Mouse (Mus musculus) spleen, postnatal 36 days (tissue): ENCODE results near the gene Glo1.
A peak's percentile ranks its signal among the peaks of the same experiment; 100 is the strongest.

Experiments used
- DNase-seq, 2 experiments: peaks; one replicate each; pipeline ENCODE4 v3.0.0; 2022; ENCODE audit warnings: low spot score in 2 of 2, mixed read lengths in 1 of 2

Glo1 gene

DNA sequence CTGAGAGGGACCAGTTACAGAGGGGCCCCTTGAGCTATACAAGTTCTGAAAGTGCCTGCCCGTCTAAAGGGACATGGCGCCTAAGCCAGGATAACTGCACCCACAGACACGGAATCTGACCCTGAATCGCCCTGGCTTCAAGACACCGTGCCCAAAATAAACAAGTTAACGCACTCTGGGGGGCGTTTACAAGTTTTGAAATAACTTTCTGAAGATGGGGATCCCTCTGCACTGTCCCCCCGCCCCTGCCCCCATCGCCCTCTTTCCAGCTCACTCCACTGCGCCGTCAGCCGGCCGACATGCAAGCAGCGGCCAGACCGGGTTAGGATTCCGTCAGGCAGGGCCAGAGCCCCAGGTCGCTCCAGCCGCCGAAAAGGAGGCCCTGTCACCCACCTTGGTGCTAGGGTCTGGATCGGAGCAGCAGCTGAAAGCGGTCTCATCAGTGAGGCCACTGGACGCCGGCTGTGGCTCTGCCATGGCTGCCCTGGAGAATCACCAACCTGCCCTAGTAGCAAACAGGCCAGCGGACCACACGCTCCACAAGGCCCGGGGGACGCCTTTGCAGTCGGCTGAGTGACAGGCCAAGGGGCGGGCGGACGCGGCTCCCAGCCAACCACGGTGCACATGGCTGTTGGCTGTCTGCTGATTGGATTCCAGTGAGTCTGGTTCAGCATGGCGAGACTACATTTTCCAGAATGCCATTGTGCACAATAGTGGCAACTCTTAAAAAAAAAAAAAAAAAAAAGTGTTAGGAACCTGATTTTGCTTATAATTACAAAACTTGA lies 14.4 kb downstream of the Glo1 start:
- peak; percentile 99 for DNase-seq

DNA sequence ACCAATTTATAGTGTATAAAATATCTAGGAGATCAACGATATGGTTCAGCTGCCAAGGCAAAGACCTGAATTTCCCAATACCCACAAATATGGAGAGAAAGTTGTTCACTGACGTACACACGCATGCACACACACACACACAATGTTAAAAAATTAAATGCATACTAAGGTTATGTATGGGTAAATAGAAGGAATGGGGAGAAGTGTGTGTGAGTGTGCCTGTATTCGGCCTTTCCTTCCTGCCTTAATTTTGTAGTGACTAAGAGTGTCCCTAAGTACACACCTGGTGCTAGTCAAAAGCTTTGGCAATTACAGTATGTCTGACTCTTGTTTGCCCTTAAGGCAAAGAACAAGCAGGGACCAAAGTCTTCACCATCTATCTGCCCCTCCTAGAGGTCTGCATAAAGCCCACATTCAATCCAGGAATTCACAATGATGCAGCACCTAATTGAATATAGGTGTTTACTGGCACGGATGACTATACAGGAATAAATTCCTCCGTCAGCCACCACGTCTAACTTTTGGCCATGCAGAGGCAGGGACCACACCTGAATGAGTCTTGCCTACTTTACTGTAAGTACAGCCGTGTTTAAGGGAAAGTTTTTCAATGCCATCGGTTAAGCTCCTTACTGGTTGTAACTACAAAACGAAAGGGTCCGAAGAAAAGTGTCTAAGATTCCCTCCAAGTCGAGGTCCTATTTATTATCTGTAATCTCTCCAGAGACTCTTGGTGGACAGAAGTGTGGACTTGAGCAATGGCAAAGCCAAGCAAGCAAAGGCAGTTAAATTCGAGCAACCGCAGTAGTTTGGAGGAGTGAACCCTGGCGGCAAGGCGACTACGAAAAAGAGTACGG lies 15.2 kb downstream of the Glo1 start:
- no peak for DNase-seq

DNA sequence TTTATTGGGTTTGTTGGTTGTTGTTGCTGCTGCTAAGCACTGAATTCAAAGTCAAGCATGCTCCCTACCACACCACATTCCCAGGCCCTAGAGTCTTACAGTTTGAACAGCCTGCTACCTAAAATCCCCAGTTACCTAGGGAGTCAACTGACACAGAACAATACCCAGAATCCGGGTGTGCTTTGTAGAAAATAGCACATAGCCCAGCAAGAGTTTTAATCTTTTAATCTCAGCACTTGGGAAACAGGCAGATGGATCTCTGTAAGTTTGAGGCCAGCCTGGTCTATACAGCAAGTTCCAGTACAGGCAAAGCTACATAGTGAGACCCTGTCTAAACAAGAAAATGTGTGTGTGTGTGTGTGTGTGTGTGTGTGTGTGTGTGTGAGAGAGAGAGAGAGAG lies 15.9 kb downstream of the Glo1 start:
- no peak for DNase-seq

DNA sequence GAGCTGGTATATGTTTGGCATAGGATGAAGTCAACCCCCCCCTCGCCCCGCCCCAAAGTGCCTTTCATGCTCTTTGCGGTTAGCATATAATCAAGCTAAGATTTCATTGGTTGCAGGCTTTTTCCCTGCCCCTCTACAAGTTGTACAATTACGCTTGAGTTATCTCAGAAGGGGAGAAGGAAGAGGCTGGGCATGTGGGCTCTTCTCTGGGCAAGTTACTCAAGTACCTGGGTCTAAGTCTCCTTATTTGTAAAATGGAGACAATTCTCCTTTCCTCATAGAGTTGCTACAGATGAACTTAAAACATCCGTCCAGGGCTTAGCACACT lies 16.7 kb downstream of the Glo1 start:
- DNase-seq, result no peak

DNA sequence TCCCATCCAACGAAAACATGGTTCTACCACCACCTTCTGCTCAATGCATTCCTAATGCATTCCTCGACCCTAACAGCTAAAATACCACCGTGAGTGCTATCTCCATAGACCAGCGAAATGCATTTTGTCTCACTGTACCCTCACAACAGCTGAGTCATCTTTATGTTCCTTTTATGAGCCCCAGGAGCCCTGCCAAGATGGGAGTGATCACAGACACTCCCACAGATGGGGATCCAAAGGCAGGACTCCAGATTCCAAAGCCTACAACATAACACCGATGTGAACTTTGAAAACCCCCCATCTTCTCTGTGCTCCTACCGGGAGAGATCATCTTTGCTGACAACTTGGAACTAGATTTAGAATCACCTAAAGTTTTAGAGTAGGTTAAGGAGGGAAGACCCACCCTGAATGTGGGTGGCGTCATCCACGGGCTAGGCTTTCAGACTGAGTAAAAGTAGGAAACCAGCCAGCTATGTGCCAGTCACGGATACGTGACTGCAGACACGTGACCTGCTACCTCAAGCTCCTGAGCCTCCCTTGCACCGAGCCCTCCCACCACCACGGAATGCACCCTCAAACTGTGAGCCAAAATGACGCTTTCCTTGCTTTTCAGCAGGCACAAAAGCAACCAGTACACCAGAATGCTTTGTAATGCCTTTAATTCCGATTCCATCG lies 17.2 kb downstream of the Glo1 start:
- peak; percentile 22 to 49 for DNase-seq

DNA sequence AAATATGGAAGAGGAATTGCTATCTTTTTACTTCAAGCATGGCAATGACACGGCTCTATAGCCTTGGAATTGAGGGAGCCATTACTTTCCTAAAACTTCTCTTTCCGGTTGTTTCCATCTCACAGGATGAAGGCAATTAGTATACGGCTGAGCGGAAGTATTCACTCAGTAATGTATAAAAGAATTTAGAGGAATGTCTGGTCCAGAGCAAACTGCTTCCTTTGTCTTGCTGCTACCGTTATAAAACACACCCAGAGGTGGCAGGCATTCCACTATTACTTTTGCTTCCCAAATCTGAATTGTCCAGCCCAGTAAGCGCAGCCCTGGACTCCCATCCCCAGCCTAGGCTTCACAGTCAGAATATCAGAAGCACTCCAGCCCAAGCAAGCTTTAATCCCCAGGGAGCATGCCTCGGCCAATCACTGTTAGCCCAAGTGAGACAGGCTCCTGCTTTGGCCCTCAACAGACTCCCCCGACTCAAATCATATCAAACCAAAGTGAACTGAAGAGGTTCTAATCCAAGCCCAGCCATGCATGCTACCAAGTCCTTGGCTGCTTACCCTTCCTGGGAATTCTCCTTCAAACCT lies 18.7 kb downstream of the Glo1 start:
- no peak for DNase-seq

DNA sequence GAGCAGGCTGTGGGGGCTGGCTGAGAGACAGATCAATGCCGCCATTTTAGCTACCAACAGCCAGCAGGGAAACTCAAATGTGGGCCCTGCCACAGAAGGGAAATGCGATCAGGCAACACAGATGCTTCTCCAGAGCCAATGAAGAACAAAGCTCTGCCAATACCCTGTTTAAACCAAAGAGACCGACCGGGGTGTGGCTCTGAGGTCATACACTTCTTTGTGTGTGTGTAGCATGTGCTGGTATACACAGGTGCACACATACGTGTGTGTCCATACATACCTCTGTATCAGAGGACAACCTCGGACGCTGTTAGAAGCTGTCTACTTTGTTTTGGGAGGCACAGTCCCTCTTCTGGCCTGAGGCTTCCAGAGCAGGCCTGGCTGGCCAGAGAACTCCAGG lies 19.3 kb downstream of the Glo1 start:
- no peak for DNase-seq

DNA sequence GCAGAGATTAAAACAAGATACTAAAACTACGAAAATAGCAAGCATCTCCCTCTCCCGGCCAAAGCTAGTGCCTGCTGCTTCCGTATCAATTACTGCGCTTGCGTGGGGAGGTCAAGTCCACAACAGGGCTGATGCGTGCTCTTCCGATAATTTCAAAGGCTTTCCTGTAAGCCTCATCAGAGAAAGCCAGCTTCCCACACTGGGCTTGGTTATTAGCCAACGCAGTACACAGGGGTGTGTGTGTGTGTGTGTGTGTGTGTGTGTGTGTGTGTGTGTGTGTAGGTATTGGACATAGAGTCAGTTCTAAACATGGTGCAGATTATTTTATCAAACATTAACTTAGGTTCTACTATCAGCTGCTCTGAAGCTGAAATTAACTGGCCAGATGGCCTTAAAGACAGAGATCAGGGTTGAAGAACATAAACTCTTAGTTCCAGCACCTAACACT lies 20.0 kb downstream of the Glo1 start:
- no peak for DNase-seq

DNA sequence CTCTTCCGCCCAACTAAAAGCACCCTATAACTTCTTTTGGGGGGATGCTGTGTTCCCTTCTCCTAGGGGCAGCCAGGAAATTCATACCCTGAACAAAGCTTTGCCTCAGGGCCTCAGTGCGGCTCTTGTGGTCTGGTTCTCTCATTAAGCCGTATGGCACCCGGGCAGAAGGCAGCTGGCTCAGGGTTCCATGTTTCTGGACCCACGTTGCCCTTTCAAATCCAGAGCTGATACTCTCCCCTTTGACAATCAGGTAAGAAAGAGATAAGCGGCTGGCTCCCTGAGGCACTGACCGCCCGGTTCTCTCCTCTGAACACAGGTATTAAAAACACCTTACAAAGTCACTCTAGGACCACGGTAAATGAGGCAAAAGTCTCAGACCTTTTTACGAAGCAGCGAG lies 20.5 kb downstream of the Glo1 start:
- no peak for DNase-seq

DNA sequence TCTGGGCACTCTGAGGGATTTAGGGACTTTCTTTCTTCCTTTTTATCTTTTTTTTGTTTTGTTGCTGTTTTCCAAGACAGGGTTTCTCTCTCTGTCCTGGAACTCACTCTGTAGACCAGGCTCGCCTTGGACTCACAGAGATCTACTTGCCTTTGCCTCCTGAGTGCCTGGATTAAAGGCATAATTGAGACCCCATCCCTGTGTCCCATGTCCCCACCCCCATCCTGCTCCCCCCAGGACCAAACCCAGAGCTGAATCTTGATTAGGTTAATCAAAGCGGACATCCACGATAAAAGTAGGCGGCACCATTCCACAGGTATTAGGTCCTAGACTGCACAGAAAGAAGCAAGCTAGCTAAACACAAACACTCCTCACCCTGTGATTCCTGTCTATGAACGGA lies 21.7 kb downstream of the Glo1 start:
- DNase-seq, result no peak

DNA sequence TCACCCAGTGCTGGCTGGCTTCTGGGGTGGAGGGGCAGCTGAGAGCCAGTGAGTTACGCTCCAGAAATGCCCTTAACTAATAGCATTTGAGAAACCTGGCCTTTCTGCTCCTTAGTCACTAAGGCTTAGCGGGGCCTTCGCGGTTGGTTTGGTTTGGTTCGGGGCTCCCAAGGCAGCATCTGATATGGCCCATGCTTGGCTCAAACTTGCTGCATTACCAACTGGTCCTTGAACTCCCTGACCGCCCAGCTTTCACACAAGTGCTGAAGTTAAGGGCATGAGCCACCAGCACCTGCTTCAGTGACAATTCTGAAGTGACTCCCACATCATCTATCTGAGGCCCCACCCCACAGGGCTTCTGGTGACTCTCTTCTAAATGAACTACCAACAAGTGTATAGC lies 22.4 kb downstream of the Glo1 start:
- no peak for DNase-seq

DNA sequence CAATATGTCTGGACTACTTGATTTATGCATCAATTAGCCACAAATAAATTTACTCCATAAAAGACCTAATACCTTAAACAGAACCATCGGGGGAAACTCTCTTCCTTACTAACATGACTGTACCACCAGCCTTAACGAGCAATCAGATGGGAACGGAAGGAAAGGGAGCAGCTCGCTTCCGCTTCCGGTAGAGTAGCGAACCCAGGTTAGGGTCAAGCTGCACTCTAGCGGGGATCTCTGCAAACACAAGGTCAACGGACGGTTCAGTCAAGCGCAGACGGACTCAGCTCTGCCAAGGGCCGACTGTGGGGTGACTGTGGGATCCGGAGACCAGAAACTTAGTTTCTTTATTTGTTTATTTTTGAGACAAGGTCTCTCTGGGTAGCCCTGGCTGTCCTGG lies 24.5 kb downstream of the Glo1 start:
- DNase-seq, result no peak

DNA sequence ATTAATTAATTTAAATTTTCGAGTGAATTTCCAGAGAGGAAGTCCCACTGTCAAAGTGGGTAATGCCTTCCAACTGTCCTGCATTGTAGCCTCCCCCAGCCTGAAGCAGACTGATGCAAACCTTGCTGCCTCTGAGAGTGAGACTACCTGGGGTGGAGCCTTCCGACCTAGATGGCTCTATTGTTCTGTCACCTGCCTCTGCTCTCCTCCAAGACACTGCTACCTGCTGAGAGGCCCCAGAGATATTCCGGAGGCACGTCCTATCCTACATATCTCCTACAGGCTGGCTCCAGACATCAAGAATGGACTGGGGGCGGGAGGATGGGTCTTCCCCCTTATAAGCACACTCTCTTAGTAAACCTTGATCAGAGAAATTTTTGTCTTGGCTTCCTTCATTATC lies 28.4 kb downstream of the Glo1 start:
- DNase-seq, result no peak

DNA sequence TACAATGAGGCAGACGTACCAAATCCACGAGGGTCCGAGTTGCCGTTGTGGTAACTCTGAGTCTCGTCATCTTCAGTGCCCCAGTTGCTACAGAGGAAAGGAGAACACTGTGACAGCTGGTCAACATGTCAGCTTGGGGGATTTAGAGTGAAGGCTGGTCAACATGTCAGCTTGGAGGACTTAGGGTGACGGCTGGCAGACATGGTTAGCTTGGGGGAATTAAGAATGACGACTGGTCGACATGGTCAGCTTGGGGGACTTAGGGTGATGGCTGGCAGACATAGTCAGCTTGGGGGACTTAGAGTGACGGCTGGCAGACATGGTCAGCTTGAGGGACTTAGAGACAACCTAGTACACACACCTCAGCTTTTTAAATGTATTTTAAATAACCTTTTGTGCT lies 28.9 kb downstream of the Glo1 start:
- no peak for DNase-seq

DNA sequence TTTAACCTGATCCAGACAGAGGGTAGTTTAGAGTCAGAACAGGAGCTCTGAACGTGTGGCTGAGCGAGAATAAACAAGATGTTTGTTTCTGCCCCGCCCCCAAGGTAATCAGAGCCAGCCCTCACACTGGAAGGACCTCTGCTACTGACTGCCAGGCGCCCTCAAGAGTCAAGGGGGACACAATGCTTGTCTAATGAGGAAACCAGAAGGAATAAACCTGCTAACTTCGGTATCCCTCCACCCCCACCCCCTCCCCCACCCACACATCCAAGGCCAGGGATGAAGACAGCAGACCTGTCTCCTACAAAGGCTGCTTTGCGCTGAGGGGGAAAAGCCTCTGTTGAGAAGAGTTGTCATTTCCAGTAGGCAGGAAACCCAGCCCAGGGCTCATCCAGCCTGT lies 31.8 kb downstream of the Glo1 start:
- no peak for DNase-seq

DNA sequence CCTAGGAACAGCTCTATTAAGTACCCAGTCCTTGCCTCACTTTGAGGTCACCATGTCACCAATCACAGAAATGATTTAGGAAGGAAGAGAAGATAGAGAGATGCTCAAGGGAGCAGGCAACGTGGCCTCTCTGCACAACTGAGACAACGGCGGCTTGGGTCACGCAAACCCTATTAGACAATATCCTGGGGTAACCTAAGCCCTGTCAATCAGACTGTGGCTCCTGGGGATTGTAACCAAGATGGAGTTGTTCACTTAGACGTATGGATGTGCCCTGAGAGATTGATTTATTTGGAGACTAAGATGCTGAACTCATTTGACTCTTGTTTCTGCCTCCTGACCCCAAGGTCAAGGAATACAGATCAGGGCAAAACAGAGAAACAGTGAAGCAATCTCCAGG lies 32.3 kb downstream of the Glo1 start:
- no peak for DNase-seq

DNA sequence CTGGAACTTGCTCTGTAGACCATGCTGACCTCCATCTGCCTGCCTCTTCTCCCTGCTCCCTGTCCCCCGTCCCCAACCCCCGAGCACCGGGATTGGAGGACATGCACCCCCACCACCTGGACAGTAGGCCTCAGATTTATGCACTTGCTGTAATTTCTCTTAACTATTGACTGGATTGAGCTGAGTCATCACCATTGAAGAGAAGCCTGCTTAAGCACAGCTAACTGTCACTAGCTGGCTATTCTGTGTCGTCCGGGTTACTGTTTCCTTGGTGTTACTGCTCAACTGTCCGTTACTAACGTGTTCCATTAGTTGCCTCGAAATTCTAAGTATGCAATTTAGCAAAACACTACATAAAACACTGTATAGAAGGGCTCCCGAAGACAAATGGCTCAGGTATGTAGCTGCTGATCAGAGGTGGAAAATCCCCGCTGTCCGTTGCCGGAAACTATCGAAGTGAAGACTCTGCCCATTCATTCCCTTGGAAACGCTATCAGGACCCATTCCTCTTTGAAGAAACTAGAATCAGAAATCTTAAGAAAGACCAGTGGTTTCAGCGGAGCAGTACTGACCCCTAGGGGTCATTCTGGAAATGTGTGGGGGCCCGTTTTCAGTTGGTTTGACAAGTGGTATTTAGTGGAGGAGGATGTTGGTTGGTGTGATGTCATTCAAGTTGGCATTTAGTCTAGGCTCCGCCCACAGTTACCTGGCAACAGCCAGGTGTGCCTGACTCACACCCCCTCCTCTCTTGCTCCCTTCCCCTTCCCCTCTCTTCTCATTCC lies 36.1 kb downstream of the Glo1 start:
- peak; percentile 33 to 52 for DNase-seq

DNA sequence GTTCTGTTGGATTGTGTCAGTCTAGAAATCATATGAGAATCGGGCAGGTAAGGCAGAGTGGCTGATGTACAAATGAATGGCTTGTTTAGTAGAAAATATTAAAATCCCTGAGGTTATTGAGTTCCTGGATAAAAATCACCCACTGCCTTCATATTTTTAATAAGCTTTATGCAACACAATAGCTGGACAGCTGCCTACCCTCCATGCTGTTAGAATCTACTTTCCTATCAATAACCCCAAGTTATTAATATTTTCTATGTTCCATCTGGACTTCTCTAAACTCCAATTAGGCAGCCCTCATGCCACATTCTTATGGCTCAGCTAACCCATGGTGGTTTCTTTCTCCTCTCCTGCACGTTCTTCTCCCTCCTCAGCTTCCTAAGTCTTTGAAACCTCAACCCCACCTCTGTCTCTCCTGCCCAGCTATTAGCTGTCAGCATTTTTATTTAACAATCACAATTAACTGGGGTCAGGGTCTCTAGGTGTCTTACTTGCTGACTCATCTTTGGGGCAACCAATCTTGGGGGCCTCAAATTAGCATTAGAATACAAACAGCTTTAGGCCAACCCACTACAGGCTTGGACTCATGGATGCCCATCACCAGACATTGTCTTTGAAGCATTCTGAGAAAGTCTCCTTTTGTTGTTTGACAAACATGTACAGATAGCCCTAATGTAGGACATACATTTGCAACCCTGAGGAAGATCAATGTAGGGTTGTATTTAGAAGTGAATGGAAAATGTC lies 43.2 kb downstream of the Glo1 start:
- DNase-seq, result no peak

DNA sequence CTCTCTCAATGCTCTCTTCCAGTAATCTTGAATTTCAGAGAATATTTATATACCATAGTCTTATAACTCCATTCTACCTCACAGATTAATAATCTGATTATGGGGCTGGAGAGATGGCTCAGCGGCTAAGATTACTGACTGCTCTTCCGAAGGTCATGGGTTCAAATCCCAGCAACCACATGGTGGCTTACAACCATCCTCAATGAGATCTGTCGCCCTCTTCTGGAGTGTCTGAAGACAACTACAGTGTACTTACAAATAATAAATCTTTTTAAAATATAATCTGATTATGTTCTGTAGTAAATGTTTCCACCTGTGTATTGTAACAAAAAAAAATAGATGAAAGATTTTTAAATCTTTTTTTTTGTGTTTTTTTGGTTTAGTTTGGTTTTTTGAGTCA lies 44.4 kb downstream of the Glo1 start:
- no peak for DNase-seq

DNA sequence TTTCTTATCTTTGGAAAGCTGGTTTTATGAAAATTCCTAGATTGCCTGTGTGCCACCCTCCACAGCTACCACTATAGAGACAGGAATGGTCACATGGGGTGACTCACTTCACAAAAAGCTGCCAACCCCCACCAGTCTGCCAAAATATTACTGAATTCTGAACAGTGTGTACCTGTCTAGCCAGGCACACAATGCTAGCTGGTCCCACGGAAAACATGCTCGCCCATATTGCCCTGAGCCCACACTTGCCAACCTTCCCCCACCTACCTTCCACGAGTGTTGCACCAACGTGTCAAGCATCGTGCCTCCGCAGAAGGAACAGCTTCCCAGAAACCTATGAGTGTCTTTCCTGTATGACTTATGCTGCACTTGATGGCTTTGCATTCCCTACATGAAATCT lies 45.5 kb downstream of the Glo1 start:
- no peak for DNase-seq

DNA sequence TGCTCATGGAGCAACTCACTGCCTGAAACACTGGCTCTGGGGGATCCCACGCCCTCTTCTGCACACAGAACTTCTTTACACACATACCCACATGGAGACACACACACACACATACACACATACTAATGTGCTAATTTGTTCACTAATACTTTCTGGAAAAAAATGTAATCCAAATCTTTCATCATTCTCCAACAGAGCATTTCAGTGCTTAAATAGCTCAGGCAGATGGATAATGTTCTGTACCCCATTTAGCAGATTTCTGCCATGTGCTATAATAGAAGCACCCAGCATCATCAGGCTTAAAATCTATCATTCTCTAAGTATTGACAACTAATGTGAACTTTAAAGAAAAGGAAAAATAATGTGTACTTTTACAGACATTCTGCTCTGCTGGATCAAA lies 45.9 kb downstream of the Glo1 start:
- DNase-seq, result no peak
